Mouse (Mus musculus): Measurements from ENCODE around the gene Plp1. TPM values are rescaled to one million over a fixed set of nuclear protein-coding genes. Genes with fewer than 3 reads are reported as not detected.

The Plp1 gene
- polyA plus RNA-seq (2015; fragmentation: Nextera tagmentation; extraction: Ambion mirVana), result 0.22 and 0.34 TPM in 2 replicates

GRCm38 (mm10) chrX:136822371-136822770 lies at the start of gene Plp1:
TSS of gene Plp1 (plus strand) at chrX:136822671.
- 25% methylated on average over 1 of the region's 1 CpGs for WGBS (ENCODE audit: insufficient replicate concordance)
- Histone ChIP-seq H3K4me3 (ENCODE audit: low read depth, low read length) (no peak within 1 kb of the TSS), H3K27ac (ENCODE audit: low read length) (no peak within 1 kb of the TSS), H3K9ac (ENCODE audit: low read depth, low read length) (no peak within 1 kb of the TSS), H3K9me3 (replicated peaks; ENCODE audit: control insufficient read depth, low read length) (no peaks in the 10 kb centered on the region), H3K4me1 (ENCODE audit: control insufficient read depth, low read depth, low read length) (no peaks in the 10 kb centered on the region), H3K36me3 (ENCODE audit: control insufficient read depth, insufficient read depth) (no peaks in the 10 kb centered on the region), H3K4me2 (ENCODE audit: low read depth, low read length) (no peak within 1 kb of the TSS), H3K27me3 (ENCODE audit: control insufficient read depth, insufficient read depth, low read depth, low read length) (no peaks in the 10 kb centered on the region; the same call in 1 of the 2 replicates)
- ATAC-seq (ENCODE audit: low read depth), result no peak

- H3K4me3 ChIP-seq (ENCODE audit: low read depth, low read length), result no peak overlapping the region
- ATAC-seq (ENCODE audit: low read depth), result no peak
- no peaks in the 10 kb centered on the region for H3K9me3 ChIP-seq (replicated peaks; ENCODE audit: control insufficient read depth, low read length)
- WGBS (ENCODE audit: insufficient replicate concordance), result 63% methylated on average over 1 of the region's 1 CpGs
- no peaks in the 10 kb centered on the region for H3K36me3 ChIP-seq (ENCODE audit: control insufficient read depth, insufficient read depth)
- no peak overlapping the region for H3K4me2 ChIP-seq (ENCODE audit: low read depth, low read length)
- no peak overlapping the region for H3K9ac ChIP-seq (ENCODE audit: low read depth, low read length)
- H3K27me3 ChIP-seq (ENCODE audit: control insufficient read depth, insufficient read depth, low read depth, low read length), result no peaks in the 10 kb centered on the region
- H3K27ac ChIP-seq (ENCODE audit: low read length), result no peak overlapping the region
- H3K4me1 ChIP-seq (ENCODE audit: control insufficient read depth, low read depth, low read length), result no peaks in the 10 kb centered on the region
These were observed 49.4 kb upstream of the Plp1 start for GRCm38 (mm10) chrX:136773035-136773434.

- Histone ChIP-seq H3K4me1 (ENCODE audit: control insufficient read depth, low read depth, low read length) (no peaks in the 10 kb centered on the region), H3K4me2 (ENCODE audit: low read depth, low read length) (no peak overlapping the region), H3K4me3 (ENCODE audit: low read depth, low read length) (no peak overlapping the region), H3K27ac (ENCODE audit: low read length) (no peak overlapping the region), H3K9me3 (replicated peaks; ENCODE audit: control insufficient read depth, low read length) (no peaks in the 10 kb centered on the region), H3K27me3 (ENCODE audit: control insufficient read depth, insufficient read depth, low read depth, low read length) (no peaks in the 10 kb centered on the region), H3K9ac (ENCODE audit: low read depth, low read length) (no peak overlapping the region), H3K36me3 (ENCODE audit: control insufficient read depth, insufficient read depth) (no peaks in the 10 kb centered on the region)
- ATAC-seq (ENCODE audit: low read depth), result no peak
- WGBS (ENCODE audit: insufficient replicate concordance), result 57% methylated on average over 3 of the region's 3 CpGs
These were observed 44.4 kb upstream of the Plp1 start for GRCm38 (mm10) chrX:136778046-136778445.

- no peak for ATAC-seq (ENCODE audit: low read depth)
These were observed 43.2 kb upstream of the Plp1 start for GRCm38 (mm10) chrX:136779262-136779661.

GRCm38 (mm10) chrX:136780041-136780440 lies 42.4 kb upstream of the Plp1 start, which contains the start of gene Glra4:
TSS of gene Glra4 (minus strand) at chrX:136780141.
- whole genome bisulfite sequencing (ENCODE audit: insufficient replicate concordance), result 60% methylated on average over 3 of the region's 3 CpGs
- Histone ChIP-seq H3K9me3 (replicated peaks; ENCODE audit: control insufficient read depth, low read length) (no peaks in the 10 kb centered on the region), H3K4me2 (ENCODE audit: low read depth, low read length) (no peak within 1 kb of the TSS), H3K27me3 (ENCODE audit: control insufficient read depth, insufficient read depth, low read depth, low read length) (no peaks in the 10 kb centered on the region), H3K4me3 (ENCODE audit: low read depth, low read length) (no peak within 1 kb of the TSS), H3K27ac (ENCODE audit: low read length) (no peak within 1 kb of the TSS), H3K9ac (ENCODE audit: low read depth, low read length) (no peak within 1 kb of the TSS), H3K36me3 (ENCODE audit: control insufficient read depth, insufficient read depth) (no peaks in the 10 kb centered on the region), H3K4me1 (ENCODE audit: control insufficient read depth, low read depth, low read length) (no peaks in the 10 kb centered on the region)
- ATAC-seq (ENCODE audit: low read depth), result no peak

More at GRCm38 (mm10) chrX:136779262-136779661, 43.2 kb upstream of the Plp1 start:
- Histone ChIP-seq H3K4me1 (ENCODE audit: control insufficient read depth, low read depth, low read length) (no peaks in the 10 kb centered on the region), H3K27me3 (ENCODE audit: control insufficient read depth, insufficient read depth, low read depth, low read length) (no peaks in the 10 kb centered on the region), H3K27ac (ENCODE audit: low read length) (no peak overlapping the region), H3K9me3 (replicated peaks; ENCODE audit: control insufficient read depth, low read length) (no peaks in the 10 kb centered on the region), H3K4me2 (ENCODE audit: low read depth, low read length) (no peak overlapping the region), H3K4me3 (ENCODE audit: low read depth, low read length) (no peak overlapping the region), H3K36me3 (ENCODE audit: control insufficient read depth, insufficient read depth) (no peaks in the 10 kb centered on the region), H3K9ac (ENCODE audit: low read depth, low read length) (no peak overlapping the region)
- WGBS (ENCODE audit: insufficient replicate concordance), result 49% methylated on average over 2 of the region's 2 CpGs

- Histone ChIP-seq H3K27ac (ENCODE audit: low read length) (no peak overlapping the region), H3K4me1 (ENCODE audit: control insufficient read depth, low read depth, low read length) (no peaks in the 10 kb centered on the region), H3K9ac (ENCODE audit: low read depth, low read length) (no peak overlapping the region), H3K4me3 (ENCODE audit: low read depth, low read length) (no peak overlapping the region), H3K36me3 (ENCODE audit: control insufficient read depth, insufficient read depth) (no peaks in the 10 kb centered on the region), H3K27me3 (ENCODE audit: control insufficient read depth, insufficient read depth, low read depth, low read length) (no peaks in the 10 kb centered on the region), H3K9me3 (replicated peaks; ENCODE audit: control insufficient read depth, low read length) (no peaks in the 10 kb centered on the region), H3K4me2 (ENCODE audit: low read depth, low read length) (no peak overlapping the region)
- ATAC-seq (ENCODE audit: low read depth), result no peak
- 75% methylated on average over 4 of the region's 4 CpGs for WGBS (ENCODE audit: insufficient replicate concordance)
These were observed 33.0 kb upstream of the Plp1 start for GRCm38 (mm10) chrX:136789446-136789845.

- Histone ChIP-seq H3K9me3 (replicated peaks; ENCODE audit: control insufficient read depth, low read length) (no peaks in the 10 kb centered on the region), H3K9ac (ENCODE audit: low read depth, low read length) (no peak overlapping the region), H3K27ac (ENCODE audit: low read length) (no peak overlapping the region), H3K4me3 (ENCODE audit: low read depth, low read length) (no peak overlapping the region), H3K4me2 (ENCODE audit: low read depth, low read length) (no peak overlapping the region), H3K27me3 (ENCODE audit: control insufficient read depth, insufficient read depth, low read depth, low read length) (no peaks in the 10 kb centered on the region), H3K36me3 (ENCODE audit: control insufficient read depth, insufficient read depth) (no peaks in the 10 kb centered on the region), H3K4me1 (ENCODE audit: control insufficient read depth, low read depth, low read length) (no peaks in the 10 kb centered on the region)
- 42% methylated on average over 2 of the region's 2 CpGs for WGBS (ENCODE audit: insufficient replicate concordance)
- no peak for ATAC-seq (ENCODE audit: low read depth)
These were observed 25.2 kb upstream of the Plp1 start for GRCm38 (mm10) chrX:136797223-136797622.

GRCm38 (mm10) chrX:136819752-136820151 lies 2.7 kb upstream of the Plp1 start:
- H3K4me2 ChIP-seq (ENCODE audit: low read depth, low read length), result no peak overlapping the region
- no peaks in the 10 kb centered on the region for H3K4me1 ChIP-seq (ENCODE audit: control insufficient read depth, low read depth, low read length)
- no peaks in the 10 kb centered on the region for H3K36me3 ChIP-seq (ENCODE audit: control insufficient read depth, insufficient read depth)
- no peak for ATAC-seq (ENCODE audit: low read depth)
- H3K27ac ChIP-seq (ENCODE audit: low read length), result no peak overlapping the region
- WGBS (ENCODE audit: insufficient replicate concordance), result 72% methylated on average over 6 of the region's 6 CpGs
- no peaks in the 10 kb centered on the region; the same call in 1 of the 2 replicates for H3K27me3 ChIP-seq (ENCODE audit: control insufficient read depth, insufficient read depth, low read depth, low read length)
- no peaks in the 10 kb centered on the region for H3K9me3 ChIP-seq (replicated peaks; ENCODE audit: control insufficient read depth, low read length)
- no peak overlapping the region for H3K9ac ChIP-seq (ENCODE audit: low read depth, low read length)
- no peak overlapping the region for H3K4me3 ChIP-seq (ENCODE audit: low read depth, low read length)

- 26% methylated on average over 1 of the region's 1 CpGs for WGBS (ENCODE audit: insufficient replicate concordance)
- no peak overlapping the region for H3K4me2 ChIP-seq (ENCODE audit: low read depth, low read length)
- no peaks in the 10 kb centered on the region; the same call in 1 of the 2 replicates for H3K27me3 ChIP-seq (ENCODE audit: control insufficient read depth, insufficient read depth, low read depth, low read length)
- no peak overlapping the region for H3K9ac ChIP-seq (ENCODE audit: low read depth, low read length)
- H3K36me3 ChIP-seq (ENCODE audit: control insufficient read depth, insufficient read depth), result no peaks in the 10 kb centered on the region
- no peak for ATAC-seq (ENCODE audit: low read depth)
- no peaks in the 10 kb centered on the region for H3K4me1 ChIP-seq (ENCODE audit: control insufficient read depth, low read depth, low read length)
- no peak overlapping the region for H3K27ac ChIP-seq (ENCODE audit: low read length)
- no peaks in the 10 kb centered on the region for H3K9me3 ChIP-seq (replicated peaks; ENCODE audit: control insufficient read depth, low read length)
- no peak overlapping the region for H3K4me3 ChIP-seq (ENCODE audit: low read depth, low read length)
These were observed 2.2 kb upstream of the Plp1 start for GRCm38 (mm10) chrX:136820250-136820649.
